Mouse (Mus musculus): ENCODE data around the gene Trpm5. TPM values are rescaled to one million over a fixed set of nuclear protein-coding genes. Genes with fewer than 3 reads are reported as not detected.

Gene Trpm5
- total RNA-seq, 1 experiment from 2014 or later, result 0.59 TPM

GRCm38 (mm10) chr7:143058221-143058697, 36.2 kb downstream of the Trpm5 start:
- peak; percentile 43 for DNase-seq

- no peak for DNase-seq
Measured at GRCm38 (mm10) chr7:143057667-143058220, 36.7 kb downstream of the Trpm5 start.

GRCm38 (mm10) chr7:143057023-143057422, 37.4 kb downstream of the Trpm5 start:
- DNase-seq, result no peak

GRCm38 (mm10) chr7:143055499-143056186, 38.8 kb downstream of the Trpm5 start:
- DNase-seq, result no peak

- DNase-seq, result no peak
Measured at GRCm38 (mm10) chr7:143055001-143055400, 39.4 kb downstream of the Trpm5 start.

- no peak for DNase-seq
Measured at GRCm38 (mm10) chr7:143054612-143054965, 39.9 kb downstream of the Trpm5 start.

GRCm38 (mm10) chr7:143053961-143054611, 40.4 kb downstream of the Trpm5 start:
- peak; percentile 40 for DNase-seq

- DNase-seq, result peak; percentile 84
Measured at GRCm38 (mm10) chr7:143053008-143053899, 41.2 kb downstream of the Trpm5 start.

GRCm38 (mm10) chr7:143052626-143053007, 41.8 kb downstream of the Trpm5 start, which contains the start of gene Cd81:
TSS of gene Cd81 (plus strand) at chr7:143052739.
- peak; percentile 97 for DNase-seq

- no peak for DNase-seq
Measured at GRCm38 (mm10) chr7:143051316-143051715, 43.1 kb downstream of the Trpm5 start.

GRCm38 (mm10) chr7:143049841-143050816, 44.3 kb downstream of the Trpm5 start:
- DNase-seq, result peak; percentile 92

- peak; percentile 38 for DNase-seq
Measured at GRCm38 (mm10) chr7:143049331-143049730, 45.1 kb downstream of the Trpm5 start.

- DNase-seq, result no peak
Measured at GRCm38 (mm10) chr7:143046358-143046757, 48.1 kb downstream of the Trpm5 start.

GRCm38 (mm10) chr7:143044826-143045206, 49.6 kb downstream of the Trpm5 start:
- no peak for DNase-seq

GRCm38 (mm10) chr7:143044049-143044825, 50.2 kb downstream of the Trpm5 start:
- no peak for DNase-seq

- DNase-seq, result no peak
Measured at GRCm38 (mm10) chr7:143042897-143043300, 51.5 kb downstream of the Trpm5 start.

GRCm38 (mm10) chr7:143042089-143042488, 52.4 kb downstream of the Trpm5 start:
- DNase-seq, result peak; percentile 86

- no peak for DNase-seq
Measured at GRCm38 (mm10) chr7:143041138-143041822, 53.2 kb downstream of the Trpm5 start.

- DNase-seq, result no peak
Measured at GRCm38 (mm10) chr7:143040561-143040960, 53.9 kb downstream of the Trpm5 start.

All from adrenal gland, postnatal 14 days (tissue).